Mouse (Mus musculus) brain, embryonic 14.5 days (tissue): Measurements from ENCODE around the gene Abcf1. TPM values are rescaled to one million over a fixed set of nuclear protein-coding genes. Genes with fewer than 3 reads are reported as not detected.

ENCODE experiments used
- DNase-seq: peaks from one replicate; pipeline ENCODE4 v3.0.0-alpha.2; 2011; ENCODE audit warnings: low read depth
- CTCF ChIP-seq: fragments of 200-500 bp; IDR thresholded peaks from 2 replicates; pipeline ENCODE4 v1.5.1; 2012; ENCODE audit warnings: inconsistent platforms, mild to moderate bottlenecking, moderate library complexity, borderline replicate concordance; ENCODE audit not compliant: insufficient read depth, insufficient read length; ENCODE audit errors: extremely low read depth
- POLR2A ChIP-seq: fragments of 200-500 bp; IDR thresholded peaks from 2 replicates; pipeline ENCODE4 v1.6.1; 2012; ENCODE audit warnings: mild to moderate bottlenecking, inconsistent platforms, borderline replicate concordance; ENCODE audit not compliant: poor library complexity, insufficient read depth, insufficient read length, severe bottlenecking; ENCODE audit errors: extremely low read depth
- polyA plus RNA-seq: library from polyadenylated mRNA; depleted of rRNA; stranded (reverse); fragments of >200 nt; gene quantifications from 2 replicates; pipeline ENCODE4 v1.2.3, GENCODE M21; 2012

Abcf1 gene
- polyA plus RNA-seq, 1 experiment = 89.3 TPM

DNA sequence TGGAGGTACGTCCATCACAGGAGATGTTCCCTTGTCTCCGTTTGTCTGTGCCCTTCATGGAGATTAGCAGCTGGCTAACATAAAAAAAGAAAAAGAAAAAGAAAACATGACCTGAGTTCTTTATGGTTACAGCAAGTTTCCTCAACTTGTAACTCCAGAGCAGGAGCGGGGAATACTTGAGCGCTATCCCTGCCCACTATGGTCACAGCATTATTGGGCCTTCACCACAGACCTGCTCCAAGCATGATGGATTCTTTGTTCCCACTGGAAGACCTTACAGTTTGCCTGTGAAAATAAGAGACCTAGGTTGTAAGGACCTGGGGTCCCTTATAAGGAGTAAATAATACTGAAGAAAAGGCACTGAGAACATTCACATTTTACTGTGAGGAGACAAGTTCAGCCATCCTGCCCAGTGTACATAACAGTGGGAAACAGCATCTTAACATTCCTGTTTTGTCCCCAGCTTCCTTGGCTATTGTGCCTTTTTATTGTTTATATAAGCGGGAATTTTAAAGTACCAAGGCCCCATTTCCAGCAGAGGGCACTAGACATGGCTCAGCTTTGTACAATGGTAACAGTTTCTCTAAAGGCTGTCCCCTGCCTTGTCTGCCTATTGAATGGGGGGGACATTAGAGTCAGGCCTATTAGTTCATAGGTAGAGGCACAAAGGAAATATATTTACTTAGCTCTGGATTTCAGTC, 48.5 kb downstream of the Abcf1 start:
- TF ChIP-seq CTCF (peak; percentile 57; the same call in 1 of the 2 replicates), POLR2A (no peak)
- DNase-seq = peak; percentile 76

DNA sequence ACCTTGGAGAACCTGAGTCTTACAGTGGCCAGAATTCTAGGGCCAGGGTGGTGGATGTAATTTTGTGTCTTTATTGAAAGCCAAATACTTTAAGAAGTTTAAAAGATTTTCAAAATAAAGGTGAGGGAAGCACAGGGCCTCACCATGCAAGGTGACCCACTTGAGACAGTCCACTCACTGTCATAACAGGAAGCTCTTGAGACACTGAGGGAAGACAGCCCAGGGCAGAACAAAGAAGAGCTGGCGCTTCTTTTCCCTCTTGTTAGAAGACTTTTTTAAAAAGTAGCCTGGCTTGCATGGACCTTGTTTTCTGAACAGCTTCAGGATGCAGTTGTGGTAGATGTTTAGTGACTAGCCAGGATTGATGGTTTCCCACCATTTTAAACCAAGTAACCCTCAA, 49.2 kb downstream of the Abcf1 start:
- peak; percentile 14 for DNase-seq
- TF ChIP-seq CTCF = no peak
- no peak for TF ChIP-seq POLR2A

DNA sequence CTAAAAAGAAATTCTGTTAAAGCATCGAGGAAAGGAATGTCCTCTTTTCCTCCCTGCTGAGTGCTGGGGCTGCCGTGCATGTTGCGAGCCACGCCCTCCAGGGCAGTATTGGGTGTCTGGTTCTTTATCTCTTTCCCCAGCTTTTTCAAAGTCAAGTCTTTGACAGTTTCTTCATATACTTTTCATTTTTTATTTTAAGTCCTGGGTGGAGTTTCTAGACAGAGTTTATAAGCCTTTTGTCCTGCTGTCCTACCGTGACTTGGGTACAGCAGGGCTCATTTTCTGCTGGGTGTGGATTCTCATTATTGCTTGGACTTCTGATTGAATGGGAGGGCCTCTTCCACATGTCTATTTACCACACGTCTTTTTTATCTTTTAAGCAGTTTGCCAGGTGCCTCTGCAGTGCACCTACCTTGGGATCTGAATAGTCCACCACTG, 49.7 kb downstream of the Abcf1 start:
- no peak for TF ChIP-seq POLR2A
- no peak for TF ChIP-seq CTCF
- no peak for DNase-seq

DNA sequence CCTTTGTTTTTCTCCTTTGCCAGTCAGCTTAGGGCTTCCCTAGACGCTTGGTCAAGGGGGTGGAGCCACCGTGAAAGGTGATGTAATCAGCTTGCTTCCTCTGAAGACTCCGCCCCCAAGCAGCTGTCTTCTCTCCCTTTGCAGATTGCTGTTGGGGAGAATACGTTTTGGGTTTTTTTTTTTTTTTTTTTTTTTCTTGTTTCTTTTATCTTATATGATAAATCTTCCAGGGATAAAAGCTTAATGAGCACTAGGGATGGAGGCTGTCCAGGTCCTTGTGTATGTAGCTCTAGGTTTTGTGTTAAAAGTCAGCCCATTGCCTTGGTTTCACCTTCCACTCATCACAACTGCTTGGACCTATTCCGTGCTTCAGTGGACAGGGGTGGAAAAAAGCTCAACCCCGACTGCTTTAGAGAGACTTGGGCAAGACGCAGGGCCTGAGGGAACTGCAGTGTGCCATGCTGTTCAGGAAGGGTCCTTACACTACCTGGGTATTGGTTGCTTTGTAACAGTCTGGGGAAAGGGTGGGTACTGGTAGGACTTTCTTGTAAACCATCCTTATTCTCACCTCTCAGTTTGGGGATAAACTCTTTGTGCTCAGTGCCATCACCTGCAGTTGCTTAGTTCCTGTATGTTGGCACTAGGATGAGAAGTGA, 50.4 kb downstream of the Abcf1 start:
- no peak for TF ChIP-seq CTCF
- no peak for TF ChIP-seq POLR2A

DNA sequence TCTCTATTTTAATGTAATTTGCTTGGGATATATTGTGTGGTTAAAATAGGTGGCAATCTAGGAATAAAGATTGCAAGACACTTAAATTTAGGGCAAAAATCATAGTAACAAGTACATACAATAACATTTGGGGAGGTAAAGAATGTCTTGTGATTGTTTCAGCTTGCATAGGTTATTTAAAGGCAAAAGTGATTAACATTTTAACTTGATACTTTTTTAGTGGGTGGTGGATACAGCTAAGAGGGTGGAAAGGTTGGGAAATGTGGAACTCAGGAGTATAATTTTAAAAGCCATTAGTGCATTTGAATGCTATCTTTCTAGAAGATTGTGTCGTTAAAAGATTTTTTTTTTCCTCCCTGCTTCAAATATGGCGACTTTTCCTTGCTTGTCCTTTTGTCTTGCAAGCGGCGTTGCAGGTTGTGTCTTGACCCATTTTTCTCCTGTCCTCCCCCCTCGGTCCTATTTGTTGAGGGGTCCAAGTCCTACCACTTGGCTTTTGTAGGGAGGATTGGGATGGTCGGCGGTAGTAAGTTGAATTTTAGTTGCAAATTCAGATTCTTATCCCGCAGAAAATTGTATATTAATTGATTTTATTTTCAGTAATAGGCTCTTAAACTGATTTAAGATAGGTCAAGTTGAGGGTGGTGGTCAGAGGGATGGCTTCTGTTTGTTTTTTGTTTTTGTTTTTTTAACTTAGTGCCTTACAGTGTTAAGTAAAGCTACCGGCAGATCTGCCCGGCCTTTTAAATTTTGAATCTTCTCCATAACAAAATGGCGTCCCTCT, 51.1 kb downstream of the Abcf1 start:
- DNase-seq = peak; percentile 90
- TF ChIP-seq CTCF (no peak), POLR2A (no peak)

More for the DNA sequence above, 50.4 kb downstream of the Abcf1 start:
- peak; percentile 99 for DNase-seq

DNA sequence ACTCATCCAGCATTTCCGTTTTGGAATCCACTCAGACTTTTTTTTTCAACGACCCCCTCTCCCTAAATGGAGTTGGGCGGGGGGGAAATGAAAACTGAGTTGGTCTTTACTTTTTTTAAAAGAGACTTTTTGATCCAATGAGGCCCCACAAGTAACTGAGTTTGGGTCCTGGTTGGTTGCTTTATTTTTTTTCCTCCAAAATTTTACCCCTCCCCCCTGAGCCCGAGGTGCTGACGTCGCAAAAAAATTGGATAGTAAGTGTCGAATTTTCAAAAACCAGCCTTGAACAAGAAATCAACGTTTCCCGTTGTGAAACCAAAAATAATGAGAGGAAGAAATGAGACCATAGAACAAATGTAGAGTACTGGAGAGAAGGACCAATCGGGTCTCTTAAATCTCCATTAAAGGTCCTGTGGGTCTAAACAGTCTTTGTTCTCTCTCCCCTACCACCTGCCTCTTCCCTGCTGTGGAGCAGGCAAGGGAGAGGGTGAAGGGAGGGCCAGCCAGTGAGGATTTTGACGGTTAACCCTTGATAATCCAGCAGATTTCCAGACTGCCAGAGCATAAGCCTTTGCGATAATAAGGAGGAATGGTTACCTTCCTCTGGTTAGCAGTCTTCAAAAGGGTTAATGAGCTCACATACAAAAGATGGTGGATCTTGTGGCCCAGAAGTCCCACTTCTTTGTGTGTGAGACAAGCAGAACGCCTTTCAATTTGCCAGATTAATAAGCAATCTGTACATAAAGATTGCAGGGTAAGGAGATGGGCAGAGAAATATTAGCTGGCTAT, 51.9 kb downstream of the Abcf1 start:
- TF ChIP-seq POLR2A (no peak), CTCF (no peak)
- peak; percentile 97 for DNase-seq

DNA sequence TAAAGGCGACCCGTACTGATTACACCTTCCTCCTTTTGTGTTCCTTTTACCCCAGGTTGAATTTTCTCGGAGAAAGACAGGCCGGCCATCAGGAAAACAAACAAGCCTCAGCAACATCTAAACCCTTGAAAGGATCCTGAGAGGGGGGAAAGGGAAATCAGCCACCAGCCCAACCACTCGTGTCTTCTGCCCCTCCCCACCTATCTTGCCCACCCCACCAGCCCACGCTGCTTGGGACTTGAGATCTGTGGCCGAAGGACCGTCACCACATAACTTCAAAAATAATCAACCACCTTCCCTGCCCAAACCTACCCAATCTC, 52.5 kb downstream of the Abcf1 start:
- TF ChIP-seq POLR2A (no peak), CTCF (no peak)
- no peak for DNase-seq

DNA sequence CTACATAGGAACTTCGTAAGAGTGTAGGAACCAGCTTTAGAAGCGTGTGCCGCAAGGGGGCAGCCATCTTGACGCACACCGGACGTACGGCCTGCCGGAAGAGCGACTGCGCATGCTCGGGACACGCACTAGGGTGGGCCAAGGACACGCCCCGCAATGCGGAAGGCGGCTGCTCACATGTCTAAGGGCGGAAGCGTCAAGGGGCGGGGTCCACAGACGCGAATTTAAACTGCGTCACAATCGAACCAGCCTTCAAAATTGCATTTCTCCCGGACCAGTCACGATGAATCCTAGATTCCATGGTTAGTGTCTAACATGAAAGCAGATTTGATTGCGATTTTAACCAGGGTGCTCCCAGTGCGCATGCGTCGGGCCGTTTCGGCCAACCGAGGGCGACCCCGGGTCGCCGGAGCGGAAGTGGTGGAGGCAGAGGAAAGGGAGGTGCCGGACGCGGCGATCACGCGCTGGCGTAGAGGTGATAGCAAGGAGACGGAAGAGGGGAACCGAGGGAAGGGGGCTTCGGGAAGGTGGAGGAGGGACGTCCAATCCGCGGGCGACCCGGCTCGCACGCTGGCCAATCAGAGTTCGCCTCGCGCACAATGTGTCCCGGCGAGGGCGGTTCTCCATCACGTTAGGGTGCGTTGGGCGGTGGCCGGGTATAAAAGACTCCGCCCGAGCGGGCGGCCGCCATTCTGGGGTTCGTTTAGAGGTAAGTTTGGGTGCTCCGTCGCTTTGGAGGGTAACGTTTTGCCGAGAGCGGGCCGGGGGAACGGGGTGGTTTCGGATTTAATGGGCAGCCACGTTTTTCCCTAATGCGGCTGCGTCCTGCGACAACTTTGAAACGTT, 53.0 kb downstream of the Abcf1 start, which contains the start of the genes Mrps18b and Ppp1r10:
TSS of gene Mrps18b (minus strand) at position 93 of the 846 bp plus-strand sequence.
TSS of gene Ppp1r10 (plus strand) at position 138 of the 846 bp plus-strand sequence.
- peak; percentile 100 for DNase-seq
- TF ChIP-seq POLR2A (peak; percentile 89; the same call in 1 of the 2 replicates), CTCF (peak; percentile 64; the same call in 1 of the 2 replicates)

DNA sequence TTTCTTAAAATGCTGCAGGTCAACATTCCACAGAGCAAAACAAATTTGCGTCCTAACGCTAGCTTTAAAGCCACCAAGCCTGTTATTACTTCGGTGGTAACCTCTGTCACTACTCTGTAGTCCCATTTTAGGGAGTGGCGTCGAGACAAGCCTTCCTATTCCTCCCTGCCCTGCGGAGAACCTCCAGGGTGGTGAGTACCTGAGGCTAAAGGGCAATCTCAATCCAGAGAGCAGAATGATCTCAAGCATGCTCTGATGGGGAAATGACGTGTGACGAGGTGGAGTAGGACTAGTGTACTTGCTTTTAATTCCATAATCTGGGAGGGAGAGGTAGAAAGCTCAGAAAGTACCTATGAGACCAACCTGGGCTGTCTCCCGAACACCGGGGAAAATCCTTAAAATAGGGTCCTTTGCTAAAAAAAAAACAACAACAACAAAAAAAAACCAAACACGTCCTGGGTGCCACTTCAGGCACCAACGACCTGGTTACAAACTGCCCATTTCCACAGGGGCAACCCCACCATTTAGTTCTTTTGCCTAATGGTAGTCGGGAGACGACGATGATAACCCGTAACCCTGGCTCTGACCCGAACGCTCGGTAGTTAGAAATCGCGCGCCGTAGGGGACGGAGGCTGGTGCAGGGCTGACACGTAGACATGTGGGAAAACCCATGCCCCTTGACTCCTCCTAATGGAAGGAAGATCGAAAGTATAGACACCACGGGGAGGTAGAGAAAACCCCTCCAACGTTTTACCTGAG, 53.8 kb downstream of the Abcf1 start:
- no peak for DNase-seq
- TF ChIP-seq POLR2A (no peak), CTCF (no peak)
